Mouse (Mus musculus) CH12.LX (cell line): ENCODE measurements at regions not wholly inside any gene's neighbourhood (a gene's known extent, or its start where the extent isn't known, plus 50 kb on each side); places are given as distances from the start of the nearest gene placed in this dataset.
A peak's percentile ranks its signal among the peaks of the same experiment; 100 is the strongest.

Source experiments
- DNase-seq: peaks from one replicate; pipeline ENCODE4 v3.0.0-alpha.2; 2013; ENCODE audit errors: extremely low read depth
- H3K27ac ChIP-seq: 2 replicates; pipeline ENCODE4 v1.5.1; 2012; ENCODE audit warnings: low read depth, mild to moderate bottlenecking, control low read depth, moderate library complexity; ENCODE audit not compliant: insufficient read depth
- H3K27me3 ChIP-seq: replicated peaks from 2 replicates; pipeline ENCODE3; 2012; ENCODE audit warnings: inconsistent platforms
- H3K36me3 ChIP-seq, 2 experiments: replicated peaks in 1 of 2; 2 replicates each; pipeline versions ENCODE3 to v1.6.1; 2012; ENCODE audit warnings: inconsistent platforms in 1 of 2, low read length in 1 of 2, mild to moderate bottlenecking in 1 of 2, mixed read lengths in 1 of 2, moderate library complexity in 1 of 2; ENCODE audit not compliant: control insufficient read depth in 1 of 2, insufficient read depth in 1 of 2
- H3K4me1 ChIP-seq, 2 experiments: 2 replicates each; pipeline ENCODE4 v1.6.1; 2012; ENCODE audit warnings: inconsistent platforms in 1 of 2, moderate library complexity in 1 of 2; ENCODE audit not compliant: insufficient read depth in 2 of 2, control insufficient read depth in 1 of 2
- H3K4me2 ChIP-seq: 2 replicates; pipeline ENCODE4 v1.6.1; 2012; ENCODE audit warnings: low read depth, mild to moderate bottlenecking, control low read depth; ENCODE audit not compliant: poor library complexity, insufficient read depth, severe bottlenecking
- H3K4me3 ChIP-seq, 3 experiments: fragments of 150-350 bp in 1 of 3; sonication (generic) in 1 of 3; replicated peaks in 1 of 3; 2 replicates each; pipeline versions ENCODE3 to v1.5.1; 2011 to 2012; ENCODE audit warnings: low read depth in 2 of 3, low read length in 2 of 3, mild to moderate bottlenecking in 2 of 3, moderate library complexity in 2 of 3, control low read depth in 1 of 3, improper control_type of control experiment in 1 of 3, inconsistent platforms in 1 of 3, mixed read lengths in 1 of 3; ENCODE audit not compliant: poor library complexity in 1 of 3
- H3K79me2 ChIP-seq: replicated peaks from 2 replicates; pipeline ENCODE4 v1.6.1; 2012; ENCODE audit warnings: mild to moderate bottlenecking, moderate library complexity; ENCODE audit not compliant: control insufficient read depth, poor library complexity, insufficient read depth, severe bottlenecking; ENCODE audit errors: extremely low read depth
- H3K9ac ChIP-seq: 2 replicates; pipeline ENCODE4 v1.6.1; 2012; ENCODE audit warnings: low read depth, mild to moderate bottlenecking, control low read depth, moderate library complexity; ENCODE audit not compliant: insufficient read depth
- H3K9me3 ChIP-seq: replicated peaks from 2 replicates; pipeline ENCODE3; 2012; ENCODE audit warnings: low read length, inconsistent platforms, mixed read lengths
- BHLHE40 ChIP-seq: IDR thresholded peaks from 2 replicates; pipeline ENCODE4 v1.6.1; 2011; ENCODE audit warnings: mild to moderate bottlenecking, low read depth, low read length, improper control_type of control experiment
- CTCF ChIP-seq, 2 experiments: IDR thresholded peaks in 1 of 2; conservative IDR thresholded peaks in 1 of 2; 2 replicates each; pipeline ENCODE4 v1.5.1; 2011 to 2012; ENCODE audit warnings: low read depth in 2 of 2, low read length in 2 of 2, improper control_type of control experiment in 1 of 2, inconsistent platforms in 1 of 2, mild to moderate bottlenecking in 1 of 2, moderate library complexity in 1 of 2
- HCFC1 ChIP-seq: IDR thresholded peaks from 2 replicates; pipeline ENCODE4 v1.6.1; 2012; ENCODE audit warnings: low read depth, mild to moderate bottlenecking, inconsistent platforms, low read length, improper control_type of control experiment
- IRF4 ChIP-seq: IDR thresholded peaks from 2 replicates; pipeline ENCODE4 v1.6.1; 2014; ENCODE audit warnings: low read depth, mild to moderate bottlenecking, inconsistent platforms, low read length, improper control_type of control experiment
- JUN ChIP-seq: IDR thresholded peaks from 2 replicates; pipeline ENCODE4 v1.6.1; 2011; ENCODE audit warnings: low read depth, mild to moderate bottlenecking, low read length, improper control_type of control experiment, moderate library complexity; ENCODE audit not compliant: insufficient read depth
- KAT2A ChIP-seq: IDR thresholded peaks from 2 replicates; pipeline ENCODE4 v1.6.1; 2012; ENCODE audit warnings: low read length, improper control_type of control experiment, inconsistent platforms; ENCODE audit not compliant: insufficient replicate concordance
- MAFK ChIP-seq: IDR thresholded peaks from 2 replicates; pipeline ENCODE4 v1.6.1; 2011; ENCODE audit warnings: low read length, improper control_type of control experiment; ENCODE audit not compliant: insufficient replicate concordance
- MAX ChIP-seq: IDR thresholded peaks from 2 replicates; pipeline ENCODE4 v1.6.1; 2011; ENCODE audit warnings: low read length, improper control_type of control experiment
- MYC ChIP-seq: IDR thresholded peaks from 2 replicates; pipeline ENCODE4 v1.6.1; 2011; ENCODE audit warnings: low read depth, mild to moderate bottlenecking, improper control_type of control experiment, low read length
- NRF1 ChIP-seq: IDR thresholded peaks from 2 replicates; pipeline ENCODE4 v1.6.1; 2014; ENCODE audit warnings: low read depth, mild to moderate bottlenecking, inconsistent platforms, low read length, improper control_type of control experiment, moderate library complexity
- PAX5 ChIP-seq: IDR thresholded peaks from 2 replicates; pipeline ENCODE4 v1.6.1; 2012; ENCODE audit warnings: low read length, inconsistent platforms, mixed read lengths
- POLR2A ChIP-seq: IDR thresholded peaks from 2 replicates; pipeline ENCODE4 v1.6.1; 2011; ENCODE audit warnings: low read depth, mild to moderate bottlenecking, improper control_type of control experiment, low read length
- POLR2AphosphoS2 ChIP-seq: IDR thresholded peaks from 2 replicates; pipeline ENCODE4 v1.6.1; 2011; ENCODE audit warnings: low read depth, low read length, improper control_type of control experiment
- RAD21 ChIP-seq: IDR thresholded peaks from 2 replicates; pipeline ENCODE4 v1.6.1; 2011; ENCODE audit warnings: low read depth, mild to moderate bottlenecking, low read length, improper control_type of control experiment, moderate library complexity
- RCOR1 ChIP-seq: conservative IDR thresholded peaks from 2 replicates; pipeline ENCODE4 v1.6.1; 2012; ENCODE audit warnings: low read depth, mild to moderate bottlenecking, inconsistent platforms, low read length, improper control_type of control experiment
- SIN3A ChIP-seq: IDR thresholded peaks from 2 replicates; pipeline ENCODE4 v1.6.1; 2012; ENCODE audit warnings: low read length, improper control_type of control experiment, inconsistent platforms
- SMC3 ChIP-seq: IDR thresholded peaks from 2 replicates; pipeline ENCODE4 v1.6.1; 2011; ENCODE audit warnings: low read depth, low read length, improper control_type of control experiment
- TBP ChIP-seq: conservative IDR thresholded peaks from 2 replicates; pipeline ENCODE4 v1.6.1; 2011; ENCODE audit warnings: low read depth, low read length, improper control_type of control experiment
- TCF12 ChIP-seq: IDR thresholded peaks from 2 replicates; pipeline ENCODE4 v1.6.1; 2014; ENCODE audit warnings: low read depth, mild to moderate bottlenecking, inconsistent platforms, low read length, improper control_type of control experiment
- UBTF ChIP-seq: IDR thresholded peaks from 2 replicates; pipeline ENCODE4 v1.6.1; 2012; ENCODE audit warnings: low read depth, mild to moderate bottlenecking, inconsistent platforms, low read length, improper control_type of control experiment, moderate library complexity
- USF1 ChIP-seq: IDR thresholded peaks from 2 replicates; pipeline ENCODE4 v1.6.1; 2014; ENCODE audit warnings: low read depth, mild to moderate bottlenecking, inconsistent platforms, low read length, improper control_type of control experiment
- USF2 ChIP-seq: conservative IDR thresholded peaks from 2 replicates; pipeline ENCODE4 v1.6.1; 2011; ENCODE audit warnings: low read depth, low read length, improper control_type of control experiment
- ZKSCAN1 ChIP-seq: IDR thresholded peaks from 2 replicates; pipeline ENCODE4 v1.6.1; 2012; ENCODE audit warnings: low read depth, inconsistent platforms, low read length, improper control_type of control experiment, borderline replicate concordance
- ZMIZ1 ChIP-seq: IDR thresholded peaks from 2 replicates; pipeline ENCODE4 v1.6.1; 2012; ENCODE audit warnings: low read depth, mild to moderate bottlenecking, inconsistent platforms, low read length, improper control_type of control experiment
- ZNF384 ChIP-seq: IDR thresholded peaks from 2 replicates; pipeline ENCODE4 v1.6.1; 2012; ENCODE audit warnings: low read depth, low read length, improper control_type of control experiment, inconsistent platforms
- dilution Hi-C: fragments of 300-500 bp; cut with MboI; formaldehyde crosslinking; loops from 2 replicates; pipeline ENCODE4 v1.14.3; 2020; ENCODE audit warnings: low sequenced_read_pairs; ENCODE audit not compliant: extremely low pct_unique_long_range_greater_than_20kb, extremely low pct_ligation_motif_present
- in situ Hi-C: fragments of 300-500 bp; cut with MboI; formaldehyde crosslinking; loops from 3 replicates; pipeline ENCODE4 v1.14.3; 2019; ENCODE audit warnings: low sequenced_read_pairs, low pct_ligation_motif_present, low pct_unique_long_range_greater_than_20kb, mixed read lengths

- Histone ChIP-seq H3K9me3 (no peaks in the 10 kb centered on the region), H3K36me3 (no peaks in the 10 kb centered on the region), H3K4me3 (no peak overlapping the region), H3K9ac (no peak overlapping the region), H3K27me3 (no peaks in the 10 kb centered on the region)
- dilution Hi-C loops, result no loop called here
- TF ChIP-seq RAD21 (peak; percentile 26), JUN (no peak), SMC3 (peak; percentile 40), CTCF (conservative IDR thresholded peaks at IDR 0.05 in 1 of 2, IDR thresholded peaks at IDR 0.05 in 1 of 2; ENCODE audit: low read depth in 2 of 2, low read length in 2 of 2) (peak in 1 of 2 experiments; percentile 56; a peak in 2 of 4 replicates)
- TF ChIP-seq, all 38 proteins: peak for 3
- in situ Hi-C loops, result no loop called here
- no peaks in the 10 kb centered on the region for H3K79me2 ChIP-seq
- no peak overlapping the region for H3K4me2 ChIP-seq
- H3K4me1 ChIP-seq, result no peaks in the 10 kb centered on the region
- H3K27ac ChIP-seq, result no peak overlapping the region
- DNase-seq, result peak; percentile 27
Observed at GRCm38 (mm10) chr9:91059460-91059859, 302.8 kb upstream of the Zic4 start.

- H3K4me1 ChIP-seq, result no peaks in the 10 kb centered on the region
- H3K36me3 ChIP-seq, result no peaks in the 10 kb centered on the region
- H3K4me2 ChIP-seq, result no peak overlapping the region
- no peak overlapping the region for H3K9ac ChIP-seq
- in situ Hi-C loops, result no loop called here
- no peak for DNase-seq
- dilution Hi-C loops, result no loop called here
- no peak overlapping the region for H3K4me3 ChIP-seq
- no peaks in the 10 kb centered on the region for H3K27me3 ChIP-seq
- no peak for TF ChIP-seq USF1
- no peak for TF ChIP-seq MAX
- TF ChIP-seq NRF1, result no peak
- no peak for TF ChIP-seq CTCF (conservative IDR thresholded peaks at IDR 0.05 in 1 of 2, IDR thresholded peaks at IDR 0.05 in 1 of 2; ENCODE audit: low read depth in 2 of 2, low read length in 2 of 2)
- TF ChIP-seq POLR2AphosphoS2, result no peak
- no peak for TF ChIP-seq SIN3A
- TF ChIP-seq ZMIZ1, result no peak
- TF ChIP-seq RAD21, result no peak
- TF ChIP-seq PAX5, result no peak
- TF ChIP-seq, all 38 proteins: peak for 0
- Histone ChIP-seq H3K79me2 (no peaks in the 10 kb centered on the region), H3K27ac (no peak overlapping the region), H3K9me3 (no peaks in the 10 kb centered on the region)
Observed at GRCm38 (mm10) chr9:91069496-91069895, 292.7 kb upstream of the Zic4 start.

GRCm38 (mm10) chr9:91073366-91074174 lies 288.6 kb upstream of the Zic4 start:
- no peaks in the 10 kb centered on the region for H3K27me3 ChIP-seq
- in situ Hi-C loops, result no loop called here
- H3K4me1 ChIP-seq, result no peaks in the 10 kb centered on the region
- no peak overlapping the region for H3K27ac ChIP-seq
- no peak for DNase-seq
- H3K4me3 ChIP-seq, result no peak overlapping the region
- no peaks in the 10 kb centered on the region for H3K9me3 ChIP-seq
- no peaks in the 10 kb centered on the region for H3K36me3 ChIP-seq
- H3K4me2 ChIP-seq, result no peak overlapping the region
- H3K79me2 ChIP-seq, result no peaks in the 10 kb centered on the region
- H3K9ac ChIP-seq, result no peak overlapping the region
- dilution Hi-C loops, result no loop called here
- TF ChIP-seq USF1 (no peak), TBP (no peak), UBTF (no peak), MYC (no peak), ZKSCAN1 (no peak), HCFC1 (no peak), MAX (no peak), MAFK (no peak), USF2 (no peak), BHLHE40 (no peak), RCOR1 (no peak), POLR2A (no peak), ZNF384 (no peak), CTCF (conservative IDR thresholded peaks at IDR 0.05 in 1 of 2, IDR thresholded peaks at IDR 0.05 in 1 of 2; ENCODE audit: low read depth in 2 of 2, low read length in 2 of 2) (no peak), TCF12 (no peak), KAT2A (no peak), IRF4 (no peak)
